Comparison of ENCODE assay signal across 18 mouse cellular contexts in the genomic region with DNA sequence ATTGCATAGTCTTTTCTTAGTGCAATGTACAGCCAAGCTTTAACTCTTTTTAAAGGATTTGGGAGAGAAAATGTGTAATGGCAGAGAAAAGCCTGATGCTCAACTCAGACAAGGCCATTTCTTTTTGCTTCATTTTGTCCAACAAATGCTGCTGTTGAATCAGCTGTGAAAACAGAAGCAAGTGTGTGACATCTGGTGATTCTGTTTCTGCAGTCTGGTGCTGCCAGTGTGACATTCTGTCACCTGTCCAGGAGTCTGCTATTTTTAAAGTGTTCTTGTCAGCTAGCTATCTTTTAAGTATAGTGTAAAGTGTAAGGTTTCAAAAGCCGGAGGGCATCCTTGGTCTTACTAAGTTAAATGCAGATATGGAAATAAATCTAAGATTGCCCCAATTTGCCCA.
DNase-seq lines count a peak whose midpoint lies in the region; ATAC-seq and TF ChIP-seq lines count a peak whose summit lies in the region.
"Had no signal": no experiment of that assay in that cellular context is flagged by ENCODE, and none has a peak within 500 bp of the region (broad histone marks: within the 10 kb centered on the region; RNA-seq: fewer than 3 reads in every experiment).

No protein-coding gene starts in this region.

- H3K9ac ChIP-seq in heart, embryonic 13.5 days: no peak overlapping the region
- H3K9ac ChIP-seq in heart, embryonic 15.5 days: no peak overlapping the region
- H3K9ac ChIP-seq: embryonic facial prominence, embryonic 12.5 days; hindbrain, embryonic 15.5 days; neural tube, embryonic 13.5 days had no signal

- peak overlapping the region; percentile 28; the same call in 1 of the 2 replicates for H3K4me2 ChIP-seq in heart, embryonic 13.5 days
- H3K4me2 ChIP-seq in heart, embryonic 15.5 days: no peak overlapping the region
- H3K4me2 ChIP-seq: embryonic facial prominence, embryonic 12.5 days; hindbrain, embryonic 15.5 days; neural tube, embryonic 13.5 days had no signal

- H3K27me3 ChIP-seq in heart, embryonic 13.5 days (replicated peaks): no peaks in the 10 kb centered on the region
- no peaks in the 10 kb centered on the region for H3K27me3 ChIP-seq in heart, embryonic 15.5 days
- H3K27me3 ChIP-seq: embryonic facial prominence, embryonic 12.5 days; hindbrain, embryonic 15.5 days; neural tube, embryonic 13.5 days had no signal

- WGBS in heart, embryonic 13.5 days: 46% methylated on average over 1 of the region's 1 CpGs
- 25% methylated on average over 1 of the region's 1 CpGs for WGBS in heart, embryonic 15.5 days

- no peaks in the 10 kb centered on the region for H3K9me3 ChIP-seq in heart, embryonic 13.5 days
- H3K9me3 ChIP-seq in heart, embryonic 15.5 days (replicated peaks): no peaks in the 10 kb centered on the region
- H3K9me3 ChIP-seq: embryonic facial prominence, embryonic 12.5 days; hindbrain, embryonic 15.5 days; neural tube, embryonic 13.5 days had no signal

- intact Hi-C loops in gastrocnemius, adult 2 months (cut with DNase I): loop anchor here (5.0 kb wide), 1 partner anchor 44 kb away; no protein-coding TSS in a partner anchor
- intact Hi-C loops in gastrocnemius, postnatal 36 days (cut with DNase I): no loop called here

- H3K4me1 ChIP-seq in heart, embryonic 13.5 days: peaks cover 15% of the 10 kb centered on the region
- H3K4me1 ChIP-seq in heart, embryonic 15.5 days (replicated peaks): peaks cover 13% of the 10 kb centered on the region; the same call in 1 of the 2 replicates
- H3K4me1 ChIP-seq: embryonic facial prominence, embryonic 12.5 days; hindbrain, embryonic 15.5 days; neural tube, embryonic 13.5 days had no signal

- no peaks in the 10 kb centered on the region for H3K36me3 ChIP-seq in heart, embryonic 13.5 days
- no peaks in the 10 kb centered on the region for H3K36me3 ChIP-seq in heart, embryonic 15.5 days
- H3K36me3 ChIP-seq: embryonic facial prominence, embryonic 12.5 days; hindbrain, embryonic 15.5 days; neural tube, embryonic 13.5 days had no signal

- peak overlapping the region; percentile 85 for H3K27ac ChIP-seq in gastrocnemius, adult 2 months
- H3K27ac ChIP-seq in heart, embryonic 13.5 days (replicated peaks): no peak overlapping the region
- peak overlapping the region; percentile 40; the same call in 1 of the 2 replicates for H3K27ac ChIP-seq in heart, embryonic 15.5 days
- H3K27ac ChIP-seq: embryonic facial prominence, embryonic 12.5 days; hindbrain, embryonic 15.5 days; kidney, postnatal 0 days; neural tube, embryonic 13.5 days had no signal

- peak overlapping the region; percentile 38 for H3K4me3 ChIP-seq in gastrocnemius, adult 2 months
- no peak overlapping the region for H3K4me3 ChIP-seq in heart, embryonic 13.5 days
- H3K4me3 ChIP-seq in heart, embryonic 15.5 days: no peak overlapping the region
- H3K4me3 ChIP-seq: embryonic facial prominence, embryonic 12.5 days; hindbrain, embryonic 15.5 days; neural tube, embryonic 13.5 days had no signal

- no peak for ATAC-seq in heart, embryonic 13.5 days (ENCODE audit: extremely low read depth, insufficient number of reproducible peaks, low FRiP score, low TSS enrichment)
- ATAC-seq in heart, embryonic 15.5 days (replicated peaks; ENCODE audit: insufficient number of reproducible peaks, insufficient read depth, low FRiP score, low read depth): no peak

- TF ChIP-seq CTCF in gastrocnemius, adult 2 months (IDR thresholded peaks at IDR 0.05): no peak

- peak; percentile 31 for DNase-seq in gastrocnemius, adult 2 months
- no peak for DNase-seq in gastrocnemius, postnatal 36 days
- DNase-seq in heart, postnatal 4 days: no peak
- no peak for DNase-seq in testis, postnatal 10 days (ENCODE audit: low spot score)
- no peak for DNase-seq in urinary bladder, postnatal 4 days (ENCODE audit: low spot score in 2 of 2)
- DNase-seq: adrenal gland, postnatal 25 days; gastrocnemius, postnatal 10 days; kidney, adult 2 months; layer of hippocampus, adult 9-11 months; lung, postnatal 4 days; midbrain, embryonic 14.5 days; thymus, postnatal 25 days had no signal
